In the genomic region with DNA sequence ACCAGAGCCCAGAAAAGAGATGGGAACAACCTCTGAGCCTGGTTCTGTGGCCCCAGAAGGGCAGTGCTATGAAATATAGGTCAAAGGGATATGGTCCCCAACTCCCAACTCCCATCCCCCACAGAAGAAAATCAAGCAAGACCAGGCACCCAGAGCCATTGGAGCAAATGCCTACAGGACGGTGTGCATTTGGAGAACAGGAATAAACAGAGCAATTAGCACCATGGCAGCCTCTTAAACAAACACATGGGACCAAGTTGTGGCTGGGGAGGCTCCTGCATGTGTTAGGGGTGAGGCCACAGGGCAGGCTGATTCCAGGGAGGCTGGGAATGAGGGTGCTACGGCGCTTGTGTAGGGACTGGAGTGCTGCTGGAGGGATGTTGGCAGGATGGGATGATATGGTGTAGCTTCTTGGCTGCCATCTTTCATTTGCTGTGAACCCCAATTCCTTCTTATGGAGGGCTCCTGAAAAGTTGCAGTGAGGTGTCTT, we compare ENCODE assay signal across 16 mouse cellular contexts. TPM values are rescaled to one million over a fixed set of nuclear protein-coding genes. Genes with fewer than 3 reads are reported as not detected.
DNase-seq lines count a peak whose midpoint lies in the region; ATAC-seq lines count a peak whose summit lies in the region.
"Had no signal": no experiment of that assay in that cellular context is flagged by ENCODE, and none has a peak within 500 bp of the region (broad histone marks: within the 10 kb centered on the region; RNA-seq: fewer than 3 reads in every experiment).

No protein-coding gene starts in this region.

- 71% methylated on average over 3 of the region's 3 CpGs for WGBS in forebrain, embryonic 10.5 days
- 45% methylated on average over 3 of the region's 3 CpGs for WGBS in forebrain, embryonic 15.5 days
- WGBS in kidney, embryonic 15.5 days, result 38% methylated on average over 3 of the region's 3 CpGs
- WGBS in limb, embryonic 13.5 days, result 37% methylated on average over 3 of the region's 3 CpGs
- 49% methylated on average over 3 of the region's 3 CpGs for WGBS in neural tube, embryonic 15.5 days

- ATAC-seq in forebrain, embryonic 15.5 days (replicated peaks), result no peak
- ATAC-seq in kidney, embryonic 15.5 days (replicated peaks; ENCODE audit: low FRiP score), result 0 out of 2 replicates have a peak, but pooled peaks have one; percentile 6
- no peak for ATAC-seq in limb, embryonic 13.5 days (ENCODE audit: low FRiP score, low read depth)
- ATAC-seq in neural tube, embryonic 15.5 days (ENCODE audit: low FRiP score), result no peak
- no peak for ATAC-seq in granulocyte monocyte progenitor cell, adult 5-6 weeks (replicated peaks; ENCODE audit: poor library complexity, severe bottlenecking)
- ATAC-seq: liver, embryonic 12.5 days had no signal

- peak overlapping the region; percentile 32; the same call in 1 of the 2 replicates for H3K4me3 ChIP-seq in forebrain, embryonic 10.5 days
- no peak overlapping the region for H3K4me3 ChIP-seq in forebrain, embryonic 15.5 days
- H3K4me3 ChIP-seq in kidney, embryonic 15.5 days (replicated peaks), result no peak overlapping the region
- no peak overlapping the region for H3K4me3 ChIP-seq in limb, embryonic 13.5 days
- no peak overlapping the region for H3K4me3 ChIP-seq in neural tube, embryonic 15.5 days (replicated peaks)
- H3K4me3 ChIP-seq: embryonic facial prominence, embryonic 15.5 days; heart, embryonic 12.5 days; liver, embryonic 12.5 days; stomach, embryonic 15.5 days had no signal

- H3K4me2 ChIP-seq in forebrain, embryonic 15.5 days (replicated peaks), result no peak overlapping the region
- no peak overlapping the region for H3K4me2 ChIP-seq in kidney, embryonic 15.5 days
- H3K4me2 ChIP-seq in limb, embryonic 13.5 days (replicated peaks), result no peak overlapping the region
- H3K4me2 ChIP-seq in neural tube, embryonic 15.5 days, result no peak overlapping the region
- H3K4me2 ChIP-seq: embryonic facial prominence, embryonic 15.5 days; heart, embryonic 12.5 days; liver, embryonic 12.5 days; stomach, embryonic 15.5 days had no signal

- H3K27ac ChIP-seq in forebrain, embryonic 10.5 days, result peak overlapping the region; percentile 88
- no peak overlapping the region for H3K27ac ChIP-seq in forebrain, embryonic 15.5 days (replicated peaks)
- peak overlapping the region; percentile 79 for H3K27ac ChIP-seq in kidney, embryonic 15.5 days
- H3K27ac ChIP-seq in limb, embryonic 13.5 days, result peak overlapping the region; percentile 55; the same call in 1 of the 2 replicates
- H3K27ac ChIP-seq in neural tube, embryonic 15.5 days (replicated peaks), result 0 out of 2 replicates have a peak overlapping the region, but pooled peaks have one; percentile 15
- H3K27ac ChIP-seq: embryonic facial prominence, embryonic 15.5 days; liver, embryonic 12.5 days; stomach, embryonic 15.5 days had no signal

- no peak for DNase-seq in forebrain, embryonic 10.5 days (ENCODE audit: extremely low spot score, low spot score)
- no peak for DNase-seq in kidney, adult 18-20 months
- DNase-seq in ovary, postnatal 36 days (ENCODE audit: low spot score), result no peak
- DNase-seq: adrenal gland, adult 2 months; cerebellum, postnatal 25 days; lung, postnatal 10 days; right cerebral cortex, postnatal 4 days had no signal

- no peaks in the 10 kb centered on the region for H3K9me3 ChIP-seq in forebrain, embryonic 10.5 days
- no peaks in the 10 kb centered on the region for H3K9me3 ChIP-seq in forebrain, embryonic 15.5 days
- H3K9me3 ChIP-seq in kidney, embryonic 15.5 days (replicated peaks), result no peaks in the 10 kb centered on the region
- no peaks in the 10 kb centered on the region for H3K9me3 ChIP-seq in limb, embryonic 13.5 days
- H3K9me3 ChIP-seq in neural tube, embryonic 15.5 days (replicated peaks), result no peaks in the 10 kb centered on the region
- H3K9me3 ChIP-seq: embryonic facial prominence, embryonic 15.5 days; heart, embryonic 12.5 days; liver, embryonic 12.5 days; stomach, embryonic 15.5 days had no signal

- no peak overlapping the region for H3K9ac ChIP-seq in forebrain, embryonic 15.5 days (replicated peaks)
- H3K9ac ChIP-seq in kidney, embryonic 15.5 days, result no peak overlapping the region
- no peak overlapping the region for H3K9ac ChIP-seq in limb, embryonic 13.5 days
- H3K9ac ChIP-seq in neural tube, embryonic 15.5 days (replicated peaks), result no peak overlapping the region
- H3K9ac ChIP-seq: embryonic facial prominence, embryonic 15.5 days; heart, embryonic 12.5 days; liver, embryonic 12.5 days; stomach, embryonic 15.5 days had no signal

- no peaks in the 10 kb centered on the region for H3K36me3 ChIP-seq in forebrain, embryonic 10.5 days (replicated peaks)
- no peaks in the 10 kb centered on the region for H3K36me3 ChIP-seq in forebrain, embryonic 15.5 days
- H3K36me3 ChIP-seq in kidney, embryonic 15.5 days, result no peaks in the 10 kb centered on the region
- H3K36me3 ChIP-seq in limb, embryonic 13.5 days, result no peaks in the 10 kb centered on the region
- H3K36me3 ChIP-seq in neural tube, embryonic 15.5 days, result no peaks in the 10 kb centered on the region
- H3K36me3 ChIP-seq: embryonic facial prominence, embryonic 15.5 days; heart, embryonic 12.5 days; liver, embryonic 12.5 days; stomach, embryonic 15.5 days had no signal

- H3K4me1 ChIP-seq in forebrain, embryonic 10.5 days, result peaks cover 48% of the 10 kb centered on the region
- peaks cover 26% of the 10 kb centered on the region for H3K4me1 ChIP-seq in forebrain, embryonic 15.5 days
- H3K4me1 ChIP-seq in kidney, embryonic 15.5 days, result peaks cover 21% of the 10 kb centered on the region
- H3K4me1 ChIP-seq in limb, embryonic 13.5 days, result peaks cover 19% of the 10 kb centered on the region
- H3K4me1 ChIP-seq in neural tube, embryonic 15.5 days, result peaks cover 16% of the 10 kb centered on the region
- H3K4me1 ChIP-seq: liver, embryonic 12.5 days had no signal

- peaks cover 100% of the 10 kb centered on the region for H3K27me3 ChIP-seq in forebrain, embryonic 10.5 days (ENCODE audit: poor library complexity, severe bottlenecking)
- peaks cover 73% of the 10 kb centered on the region for H3K27me3 ChIP-seq in forebrain, embryonic 15.5 days
- peaks cover 11% of the 10 kb centered on the region for H3K27me3 ChIP-seq in kidney, embryonic 15.5 days
- H3K27me3 ChIP-seq in limb, embryonic 13.5 days, result no peaks in the 10 kb centered on the region
- peaks cover 52% of the 10 kb centered on the region for H3K27me3 ChIP-seq in neural tube, embryonic 15.5 days (replicated peaks)
- H3K27me3 ChIP-seq: embryonic facial prominence, embryonic 15.5 days; heart, embryonic 12.5 days; liver, embryonic 12.5 days; stomach, embryonic 15.5 days had no signal

RNA-seq across cellular contexts. Expression of a gene that starts 22.2 kb away (rescaled TPM):
- polyA plus RNA-seq in forebrain, embryonic 10.5 days (2016; fragmentation: Nextera tagmentation; extraction: Ambion mirVana), result 21.9 and 29.6 TPM in 2 replicates
- polyA plus RNA-seq in forebrain, embryonic 15.5 days (2015; fragmentation: Nextera tagmentation; extraction: Ambion mirVana), result 102 and 134 TPM in 2 replicates
- polyA plus RNA-seq in kidney, embryonic 15.5 days (2015; fragmentation: Nextera tagmentation; extraction: Ambion mirVana), result 8.9 and 9.0 TPM in 2 replicates
- polyA plus RNA-seq in limb, embryonic 13.5 days (2015; fragmentation: Nextera tagmentation; extraction: Ambion mirVana), result 14.4 and 16.9 TPM in 2 replicates
- polyA plus RNA-seq in neural tube, embryonic 15.5 days (2015; fragmentation: Nextera tagmentation; extraction: Ambion mirVana), result 26.9 and 37.1 TPM in 2 replicates
- total RNA-seq in granulocyte monocyte progenitor cell, adult 5-6 weeks (2014; fragmentation: Nextera tagmentation), result 23.7 and 33.5 TPM in 2 replicates
- total RNA-seq in granulocyte monocyte progenitor cell, adult 5-6 weeks (2017), result 7.1 and 9.4 TPM in 2 replicates
